Mouse (Mus musculus) embryonic facial prominence, embryonic 13.5 days (tissue): ENCODE measurements around the gene Slc2a9. TPM values are rescaled to one million over a fixed set of nuclear protein-coding genes. Genes with fewer than 3 reads are reported as not detected.

Experiments
- ATAC-seq: fragments of 200-750 bp; cut with Nextera tagmentation; 2 replicates; pipeline ENCODE4 v1.8.0; 2017; ENCODE audit warnings: low read depth; ENCODE audit not compliant: insufficient number of reproducible peaks, insufficient read depth, low FRiP score, low TSS enrichment
- H3K27ac ChIP-seq: fragments of 300-500 bp; sonication (generic); 2 replicates; pipeline ENCODE4 v1.5.1; 2015; ENCODE audit warnings: moderate library complexity, mild to moderate bottlenecking, inconsistent platforms
- H3K27me3 ChIP-seq: fragments of 300-500 bp; sonication (generic); 2 replicates; pipeline ENCODE4 v1.6.1; 2015; ENCODE audit warnings: mild to moderate bottlenecking, inconsistent platforms
- H3K36me3 ChIP-seq: fragments of 300-500 bp; sonication (generic); 2 replicates; pipeline ENCODE4 v1.6.1; 2015; ENCODE audit warnings: mild to moderate bottlenecking, inconsistent platforms
- H3K4me1 ChIP-seq: fragments of 300-500 bp; sonication (generic); 2 replicates; pipeline ENCODE4 v1.6.1; 2015; ENCODE audit warnings: inconsistent platforms
- H3K4me2 ChIP-seq: fragments of 300-500 bp; sonication (generic); 2 replicates; pipeline ENCODE4 v1.6.1; 2015; ENCODE audit warnings: moderate library complexity, mild to moderate bottlenecking, inconsistent platforms
- H3K4me3 ChIP-seq: fragments of 300-500 bp; sonication (generic); 2 replicates; pipeline ENCODE4 v1.5.1; 2015; ENCODE audit warnings: mild to moderate bottlenecking, inconsistent platforms
- H3K9ac ChIP-seq: fragments of 300-500 bp; sonication (generic); 2 replicates; pipeline ENCODE4 v1.6.1; 2015; ENCODE audit warnings: mild to moderate bottlenecking, inconsistent platforms
- H3K9me3 ChIP-seq: fragments of 300-500 bp; sonication (generic); 2 replicates; pipeline ENCODE4 v1.6.1; 2016; ENCODE audit warnings: inconsistent platforms
- WGBS: fragments of 180-500 bp; shearing (Covaris S2); methylation state at CpG from one replicate; pipeline ENCODE4 v1.1.7; 2015; ENCODE audit warnings: mixed read lengths; 5-methylcytosine and 5-hydroxymethylcytosine counted together
- polyA plus RNA-seq: library from polyadenylated mRNA; unstranded; fragments of >200 nt; fragmentation: Nextera tagmentation; extraction: Ambion mirVana; gene quantifications from 2 replicates; pipeline ENCODE4 v1.2.1, GENCODE M21; 2015

The Slc2a9 gene
- polyA plus RNA-seq = 0.72 and 1.9 TPM in 2 replicates

- Histone ChIP-seq H3K4me2 (no peak within 1 kb of the TSS), H3K4me1 (0 out of 2 replicates have a peak, but pooled peaks cover 7% of the 10 kb centered on the region), H3K9ac (no peak within 1 kb of the TSS), H3K4me3 (no peak within 1 kb of the TSS), H3K27ac (no peak within 1 kb of the TSS), H3K27me3 (no peaks in the 10 kb centered on the region), H3K9me3 (no peaks in the 10 kb centered on the region), H3K36me3 (no peaks in the 10 kb centered on the region)
- WGBS = 93% methylated on average over 4 of the region's 4 CpGs
- ATAC-seq = no peak
Measured at GRCm38 (mm10) chr5:38502992-38503391, at the start of gene Slc2a9. Gene Slc2a9, minus strand, starts transcription at chr5:38503143.

DNA sequence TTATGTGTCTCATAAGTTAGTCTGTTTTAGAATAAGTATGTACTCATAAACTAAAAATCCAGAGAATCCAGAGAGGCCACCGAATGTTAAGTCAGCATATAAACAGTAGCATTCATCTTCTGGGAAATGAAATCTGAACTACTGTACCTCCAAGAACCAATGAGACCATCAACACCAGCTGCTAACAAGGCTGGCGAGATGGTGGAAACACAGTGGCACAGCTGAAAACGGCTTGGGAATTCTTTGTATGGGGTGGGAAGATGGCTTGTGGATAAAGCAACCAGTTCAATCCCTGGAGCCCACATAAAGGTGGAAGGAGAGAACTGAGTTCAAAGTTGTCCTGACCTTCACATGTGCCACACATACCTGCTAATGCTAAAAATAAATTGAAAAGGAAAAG is 49.7 kb upstream of the Slc2a9 start:
- Histone ChIP-seq H3K27me3 (no peaks in the 10 kb centered on the region), H3K9ac (no peak overlapping the region), H3K4me1 (peaks cover 52% of the 10 kb centered on the region), H3K36me3 (peaks cover 96% of the 10 kb centered on the region), H3K27ac (no peak overlapping the region), H3K4me3 (no peak overlapping the region), H3K4me2 (no peak overlapping the region), H3K9me3 (no peaks in the 10 kb centered on the region)
- ATAC-seq = no peak
- WGBS = 87% methylated on average over 3 of the region's 3 CpGs

- no peak for ATAC-seq
- Histone ChIP-seq H3K9ac (no peak overlapping the region), H3K4me3 (no peak overlapping the region), H3K36me3 (peaks cover 96% of the 10 kb centered on the region), H3K27ac (peak overlapping the region; percentile 91), H3K4me1 (peaks cover 46% of the 10 kb centered on the region), H3K27me3 (no peaks in the 10 kb centered on the region), H3K9me3 (no peaks in the 10 kb centered on the region), H3K4me2 (no peak overlapping the region)
- 70% methylated on average over 1 of the region's 1 CpGs for WGBS
Measured at GRCm38 (mm10) chr5:38550221-38550768, 47.4 kb upstream of the Slc2a9 start.

- Histone ChIP-seq H3K4me1 (peaks cover 43% of the 10 kb centered on the region), H3K27me3 (no peaks in the 10 kb centered on the region), H3K27ac (peak overlapping the region; percentile 91), H3K9me3 (no peaks in the 10 kb centered on the region), H3K4me3 (no peak overlapping the region), H3K36me3 (peaks cover 96% of the 10 kb centered on the region), H3K9ac (0 out of 2 replicates have a peak overlapping the region, but pooled peaks have one; percentile 11), H3K4me2 (peak overlapping the region; percentile 24)
- peak; percentile 30; the same call in 1 of the 2 replicates for ATAC-seq
- WGBS = 58% methylated on average over 3 of the region's 3 CpGs
Measured at GRCm38 (mm10) chr5:38549461-38549909, 46.5 kb upstream of the Slc2a9 start.

GRCm38 (mm10) chr5:38547375-38547774 is 44.4 kb upstream of the Slc2a9 start:
- Histone ChIP-seq H3K27ac (no peak overlapping the region), H3K9me3 (no peaks in the 10 kb centered on the region), H3K4me2 (no peak overlapping the region), H3K4me1 (peaks cover 42% of the 10 kb centered on the region), H3K27me3 (no peaks in the 10 kb centered on the region), H3K4me3 (no peak overlapping the region), H3K36me3 (peaks cover 98% of the 10 kb centered on the region), H3K9ac (no peak overlapping the region)
- ATAC-seq = no peak
- 65% methylated on average over 6 of the region's 6 CpGs for WGBS

DNA sequence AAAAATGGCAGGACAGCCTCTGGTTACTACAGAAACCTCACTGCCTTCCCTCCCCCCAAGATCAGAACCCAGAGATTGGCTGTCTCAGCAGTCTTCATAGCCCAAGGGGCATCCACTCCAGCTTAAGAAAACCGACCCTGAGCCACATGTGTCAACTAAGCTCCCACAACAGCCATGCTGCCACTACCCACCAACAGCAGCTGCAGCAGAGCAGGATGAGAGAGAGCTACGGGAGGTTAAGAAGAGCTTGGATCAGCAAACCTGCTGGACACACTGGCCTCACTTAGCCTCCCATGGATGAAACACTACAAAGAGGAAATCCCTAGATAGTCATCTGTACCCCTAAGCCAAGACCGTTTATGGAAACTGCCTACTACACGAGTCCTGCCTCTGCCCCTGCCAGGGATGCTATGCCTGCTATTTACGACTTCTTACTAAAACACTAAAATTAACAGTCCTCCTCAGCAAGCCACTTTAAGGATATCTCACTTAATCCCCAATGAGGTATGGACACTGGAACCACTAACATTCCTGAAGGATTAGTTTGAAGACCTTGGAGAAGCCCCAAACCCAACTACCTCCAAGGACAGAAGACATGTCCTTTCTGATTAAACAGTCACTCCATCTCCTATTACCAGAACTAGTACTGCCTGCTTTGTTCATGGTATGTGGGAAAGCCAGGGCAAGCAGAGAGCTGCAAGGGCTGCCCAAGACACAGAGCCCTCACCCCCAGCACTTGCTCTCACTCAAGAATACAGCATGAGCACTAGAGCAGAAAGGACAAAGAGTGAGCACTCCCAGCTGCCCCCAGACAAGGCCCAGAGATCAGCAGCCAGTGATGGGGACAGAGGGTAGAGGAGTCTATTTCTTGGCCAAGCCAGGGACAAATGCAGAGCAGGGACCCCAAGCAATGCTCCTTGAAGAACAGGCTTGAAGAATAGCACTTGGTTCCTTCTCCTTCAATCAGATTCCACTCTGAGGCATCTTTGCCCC is 41.8 kb upstream of the Slc2a9 start:
- H3K9me3 ChIP-seq = no peaks in the 10 kb centered on the region
- H3K4me3 ChIP-seq = no peak overlapping the region
- no peaks in the 10 kb centered on the region for H3K27me3 ChIP-seq
- H3K36me3 ChIP-seq = peaks cover 100% of the 10 kb centered on the region
- H3K4me2 ChIP-seq = no peak overlapping the region
- 0 out of 2 replicates have a peak overlapping the region, but pooled peaks have one; percentile 7 for H3K27ac ChIP-seq
- H3K4me1 ChIP-seq = peaks cover 24% of the 10 kb centered on the region
- no peak for ATAC-seq
- 0 out of 2 replicates have a peak overlapping the region, but pooled peaks have one; percentile 11 for H3K9ac ChIP-seq
- WGBS = 64% methylated on average over 5 of the region's 5 CpGs

GRCm38 (mm10) chr5:38543496-38544217 is 40.7 kb upstream of the Slc2a9 start:
- H3K4me1 ChIP-seq = peaks cover 14% of the 10 kb centered on the region
- no peak overlapping the region for H3K4me2 ChIP-seq
- peaks cover 100% of the 10 kb centered on the region for H3K36me3 ChIP-seq
- no peaks in the 10 kb centered on the region for H3K9me3 ChIP-seq
- 72% methylated on average over 4 of the region's 4 CpGs for WGBS
- H3K4me3 ChIP-seq = no peak overlapping the region
- H3K27me3 ChIP-seq = no peaks in the 10 kb centered on the region
- H3K9ac ChIP-seq = no peak overlapping the region
- no peak for ATAC-seq
- no peak overlapping the region for H3K27ac ChIP-seq

- Histone ChIP-seq H3K4me1 (peaks cover 13% of the 10 kb centered on the region; the same call in 1 of the 2 replicates), H3K36me3 (peaks cover 100% of the 10 kb centered on the region), H3K27ac (no peak overlapping the region), H3K27me3 (no peaks in the 10 kb centered on the region), H3K9ac (no peak overlapping the region), H3K4me3 (no peak overlapping the region), H3K4me2 (no peak overlapping the region), H3K9me3 (no peaks in the 10 kb centered on the region)
- 86% methylated on average over 3 of the region's 3 CpGs for WGBS
- no peak for ATAC-seq
Measured at GRCm38 (mm10) chr5:38541728-38542127, 38.8 kb upstream of the Slc2a9 start.

- Histone ChIP-seq H3K4me3 (no peak overlapping the region), H3K27ac (no peak overlapping the region), H3K9ac (no peak overlapping the region), H3K9me3 (no peaks in the 10 kb centered on the region), H3K4me1 (peaks cover 13% of the 10 kb centered on the region; the same call in 1 of the 2 replicates), H3K27me3 (no peaks in the 10 kb centered on the region), H3K4me2 (no peak overlapping the region), H3K36me3 (peaks cover 100% of the 10 kb centered on the region)
- WGBS = 78% methylated on average over 1 of the region's 1 CpGs
- ATAC-seq = no peak
Measured at GRCm38 (mm10) chr5:38540898-38541297, 38.0 kb upstream of the Slc2a9 start.

GRCm38 (mm10) chr5:38538508-38538907 is 35.6 kb upstream of the Slc2a9 start:
- H3K9me3 ChIP-seq = no peaks in the 10 kb centered on the region
- H3K9ac ChIP-seq = no peak overlapping the region
- H3K27ac ChIP-seq = no peak overlapping the region
- no peaks in the 10 kb centered on the region for H3K27me3 ChIP-seq
- no peak for ATAC-seq
- H3K4me3 ChIP-seq = no peak overlapping the region
- H3K4me1 ChIP-seq = 0 out of 2 replicates have a peak, but pooled peaks cover under 1% of the 10 kb centered on the region
- WGBS = 86% methylated on average over 8 of the region's 8 CpGs
- H3K4me2 ChIP-seq = no peak overlapping the region
- H3K36me3 ChIP-seq = peaks cover 100% of the 10 kb centered on the region

DNA sequence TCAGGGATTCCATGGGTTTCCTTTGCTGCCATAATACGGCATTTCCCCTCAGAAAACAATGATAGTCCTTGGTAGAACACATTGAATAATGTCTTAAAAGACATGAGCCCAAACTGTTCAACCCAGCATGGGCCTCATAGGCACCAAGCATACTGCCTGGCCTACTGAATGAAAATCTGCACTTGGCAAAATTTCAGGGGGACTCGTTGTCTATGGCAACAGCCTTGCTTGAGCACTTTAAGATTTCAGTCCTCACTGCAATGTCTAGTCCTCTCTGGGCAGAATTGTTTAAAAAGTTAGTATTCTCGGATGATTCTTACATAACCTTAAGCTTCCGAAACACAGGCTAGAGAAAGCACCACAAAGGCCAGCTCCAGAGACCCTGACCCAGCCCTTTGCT is 34.9 kb upstream of the Slc2a9 start:
- no peak overlapping the region for H3K4me3 ChIP-seq
- H3K4me2 ChIP-seq = no peak overlapping the region
- WGBS = 94% methylated on average over 4 of the region's 4 CpGs
- H3K27ac ChIP-seq = no peak overlapping the region
- H3K9ac ChIP-seq = no peak overlapping the region
- H3K36me3 ChIP-seq = peaks cover 98% of the 10 kb centered on the region
- no peaks in the 10 kb centered on the region for H3K9me3 ChIP-seq
- ATAC-seq = no peak
- no peaks in the 10 kb centered on the region for H3K4me1 ChIP-seq
- H3K27me3 ChIP-seq = no peaks in the 10 kb centered on the region
